ENCODE assay signal across 7 mouse cellular contexts in genomic region chr17:78916369-78916813, GRCm38 (mm10). TPM values are rescaled to one million over a fixed set of nuclear protein-coding genes. Genes with fewer than 3 reads are reported as not detected.
DNase-seq lines count a peak whose midpoint lies in the region; ATAC-seq and TF ChIP-seq lines count a peak whose summit lies in the region.

Gene Cebpzos (plus strand): TSS chr17:78916500.

- peak within 1 kb of the TSS; percentile 68 for H3K4me3 ChIP-seq in embryonic facial prominence, embryonic 12.5 days
- H3K4me3 ChIP-seq in kidney, adult 2 months (ENCODE audit: insufficient read depth, low read depth, low read length), result peak within 1 kb of the TSS; percentile 84
- peak within 1 kb of the TSS; percentile 68 for H3K4me3 ChIP-seq in limb, embryonic 12.5 days (replicated peaks)
- peak within 1 kb of the TSS; percentile 86 for H3K4me3 ChIP-seq in midbrain, embryonic 15.5 days
- peak within 1 kb of the TSS; percentile 76 for H3K4me3 ChIP-seq in spleen, adult 2 months (ENCODE audit: extremely low read depth, insufficient read depth, insufficient read length)

- peak; percentile 84 for TF ChIP-seq POLR2A in kidney, adult 2 months (IDR thresholded peaks at IDR 0.05; ENCODE audit: low read depth, low read length)
- no peak; the same call in 1 of the 2 replicates for TF ChIP-seq POLR2A in spleen, adult 2 months (IDR thresholded peaks at IDR 0.05; ENCODE audit: low read depth, low read length)

- DNase-seq in adrenal gland, postnatal 25 days, result peak; percentile 86
- peak; percentile 89 to 91 for DNase-seq in heart, adult 18-20 months
- DNase-seq in kidney, adult 2 months, result peak; percentile 95
- DNase-seq in spleen, adult 2 months (ENCODE audit: low read depth in 1 of 2, low spot score in 2 of 2), result peak; percentile 78 to 90

- H3K36me3 ChIP-seq in embryonic facial prominence, embryonic 12.5 days, result peaks cover 23% of the 10 kb centered on the region
- peaks cover 2% of the 10 kb centered on the region; the same call in 1 of the 2 replicates for H3K36me3 ChIP-seq in kidney, adult 2 months (ENCODE audit: control insufficient read depth, insufficient read depth, low read length)
- H3K36me3 ChIP-seq in limb, embryonic 12.5 days, result peaks cover 26% of the 10 kb centered on the region
- H3K36me3 ChIP-seq in midbrain, embryonic 15.5 days (replicated peaks), result peaks cover 19% of the 10 kb centered on the region
- peaks cover 13% of the 10 kb centered on the region for H3K36me3 ChIP-seq in spleen, adult 2 months (ENCODE audit: control insufficient read depth, insufficient read depth, low read length)

- H3K9me3 ChIP-seq in embryonic facial prominence, embryonic 12.5 days, result no peaks in the 10 kb centered on the region
- no peaks in the 10 kb centered on the region for H3K9me3 ChIP-seq in limb, embryonic 12.5 days
- H3K9me3 ChIP-seq in midbrain, embryonic 15.5 days, result no peaks in the 10 kb centered on the region

- H3K9ac ChIP-seq in embryonic facial prominence, embryonic 12.5 days, result peak within 1 kb of the TSS; percentile 77
- peak within 1 kb of the TSS; percentile 74 for H3K9ac ChIP-seq in limb, embryonic 12.5 days (replicated peaks)
- H3K9ac ChIP-seq in midbrain, embryonic 15.5 days, result peak within 1 kb of the TSS; percentile 92

- H3K4me1 ChIP-seq in embryonic facial prominence, embryonic 12.5 days, result peaks cover 8% of the 10 kb centered on the region
- H3K4me1 ChIP-seq in kidney, adult 2 months (ENCODE audit: control insufficient read depth, insufficient read depth, low read length), result peaks cover 9% of the 10 kb centered on the region; the same call in 1 of the 2 replicates
- peaks cover 8% of the 10 kb centered on the region; the same call in 1 of the 2 replicates for H3K4me1 ChIP-seq in limb, embryonic 12.5 days (replicated peaks)
- peaks cover 16% of the 10 kb centered on the region for H3K4me1 ChIP-seq in midbrain, embryonic 15.5 days
- H3K4me1 ChIP-seq in spleen, adult 2 months (ENCODE audit: control insufficient read depth, insufficient read depth, insufficient read length), result no peaks in the 10 kb centered on the region; the same call in 1 of the 2 replicates

- TF ChIP-seq CTCF in kidney, adult 2 months (conservative IDR thresholded peaks at IDR 0.05; ENCODE audit: insufficient read depth, insufficient read length, low read depth, low read length), result 0 out of 2 replicates have a peak, but pooled peaks have one; percentile 0
- no peak for TF ChIP-seq CTCF in spleen, adult 2 months (IDR thresholded peaks at IDR 0.05; ENCODE audit: extremely low read depth, insufficient read depth, insufficient read length, insufficient replicate concordance)

- no peaks in the 10 kb centered on the region for H3K27me3 ChIP-seq in embryonic facial prominence, embryonic 12.5 days
- no peaks in the 10 kb centered on the region for H3K27me3 ChIP-seq in kidney, adult 2 months (replicated peaks; ENCODE audit: control insufficient read depth, insufficient read depth, low read length)
- no peaks in the 10 kb centered on the region for H3K27me3 ChIP-seq in limb, embryonic 12.5 days
- no peaks in the 10 kb centered on the region for H3K27me3 ChIP-seq in midbrain, embryonic 15.5 days (replicated peaks)
- no peaks in the 10 kb centered on the region for H3K27me3 ChIP-seq in spleen, adult 2 months (ENCODE audit: control insufficient read depth, insufficient read depth, low read length)

- peak within 1 kb of the TSS; percentile 83 for H3K27ac ChIP-seq in embryonic facial prominence, embryonic 12.5 days
- peak within 1 kb of the TSS; percentile 70 for H3K27ac ChIP-seq in kidney, adult 2 months (ENCODE audit: insufficient read depth, low read depth, low read length)
- H3K27ac ChIP-seq in limb, embryonic 12.5 days, result peak within 1 kb of the TSS; percentile 90
- H3K27ac ChIP-seq in midbrain, embryonic 15.5 days, result peak within 1 kb of the TSS; percentile 84
- H3K27ac ChIP-seq in spleen, adult 2 months (ENCODE audit: insufficient read depth, low read length), result peak within 1 kb of the TSS; percentile 71

- peak within 1 kb of the TSS; percentile 73 for H3K4me2 ChIP-seq in embryonic facial prominence, embryonic 12.5 days (replicated peaks)
- peak within 1 kb of the TSS; percentile 70 for H3K4me2 ChIP-seq in limb, embryonic 12.5 days
- H3K4me2 ChIP-seq in midbrain, embryonic 15.5 days, result peak within 1 kb of the TSS; percentile 82

- ATAC-seq in embryonic facial prominence, embryonic 12.5 days (ENCODE audit: insufficient number of reproducible peaks, insufficient read depth, low FRiP score, low TSS enrichment), result peak; percentile 95
- peak; percentile 94 for ATAC-seq in limb, embryonic 12.5 days (ENCODE audit: insufficient number of reproducible peaks, insufficient read depth, low FRiP score, low TSS enrichment, low read depth)
- peak; percentile 97 for ATAC-seq in midbrain, embryonic 15.5 days (replicated peaks)

- under 1% methylated on average over 37 of the region's 37 CpGs for WGBS in embryonic facial prominence, embryonic 12.5 days
- WGBS in kidney, adult 2 months, result under 1% methylated on average over 37 of the region's 37 CpGs
- WGBS in limb, embryonic 12.5 days, result under 1% methylated on average over 37 of the region's 37 CpGs
- under 1% methylated on average over 37 of the region's 37 CpGs for WGBS in midbrain, embryonic 15.5 days
- under 1% methylated on average over 37 of the region's 37 CpGs for WGBS in spleen, adult 2 months

RNA-seq across cellular contexts. Expression of gene Cebpzos, which starts in this region (rescaled TPM):
- total RNA-seq in adrenal gland, postnatal 25 days (2021), result 28.9 and 43.5 TPM in 2 replicates
- 102 and 106 TPM in 2 replicates for polyA plus RNA-seq in embryonic facial prominence, embryonic 12.5 days (2016; fragmentation: Nextera tagmentation; extraction: Ambion mirVana)
- 10 to 100 TPM; 69.4 to 71.8 TPM for total RNA-seq in heart, adult 18-20 months (2021)
- 17.9 and 26.7 TPM in 2 replicates for polyA plus RNA-seq in kidney, adult 2 months (2012; rRNA removed)
- polyA plus RNA-seq in limb, embryonic 12.5 days (2016; fragmentation: Nextera tagmentation; extraction: Ambion mirVana), result 106 and 107 TPM in 2 replicates
- 103 TPM in 2 replicates for polyA plus RNA-seq in midbrain, embryonic 15.5 days (2015; fragmentation: Nextera tagmentation; extraction: Ambion mirVana)
- 2.4 and 3.0 TPM in 2 replicates for polyA plus RNA-seq in spleen, adult 2 months (2012; rRNA removed)

Comparison
In these comparisons a context has a peak if more than half of its experiments do, and no peak if none do; other contexts are left out.
1. Peak in every context shown above with its lines: DNase-seq, ATAC-seq, H3K4me3 ChIP-seq and H3K27ac ChIP-seq.